Mouse (Mus musculus) liver, embryonic 12.5 days (tissue): ENCODE measurements around the gene Lyrm4. TPM values are rescaled to one million over a fixed set of nuclear protein-coding genes. Genes with fewer than 3 reads are reported as not detected.
A peak's percentile ranks its signal among the peaks of the same experiment; 100 is the strongest.

Source experiments
- ATAC-seq: fragments of 200-750 bp; cut with Nextera tagmentation; 2 replicates; pipeline ENCODE4 v1.8.0; 2017; ENCODE audit warnings: moderate number of reproducible peaks, mild to moderate bottlenecking, moderate library complexity
- H3K27ac ChIP-seq: fragments of 300-500 bp; sonication (generic); 2 replicates; pipeline ENCODE4 v1.5.1; 2016; ENCODE audit warnings: mild to moderate bottlenecking
- H3K27me3 ChIP-seq: fragments of 300-500 bp; sonication (generic); replicated peaks from 2 replicates; pipeline ENCODE4 v1.6.1; 2016; ENCODE audit warnings: mild to moderate bottlenecking, moderate library complexity
- H3K36me3 ChIP-seq: fragments of 300-500 bp; sonication (generic); 2 replicates; pipeline ENCODE4 v1.6.1; 2016; ENCODE audit warnings: mild to moderate bottlenecking, moderate library complexity
- H3K4me1 ChIP-seq: fragments of 300-500 bp; sonication (generic); 2 replicates; pipeline ENCODE4 v1.6.1; 2016
- H3K4me2 ChIP-seq: fragments of 300-500 bp; sonication (generic); 2 replicates; pipeline ENCODE4 v1.6.1; 2016; ENCODE audit warnings: mild to moderate bottlenecking, moderate library complexity
- H3K4me3 ChIP-seq: fragments of 300-500 bp; sonication (generic); 2 replicates; pipeline ENCODE4 v1.5.1; 2016; ENCODE audit warnings: mild to moderate bottlenecking, moderate library complexity
- H3K9ac ChIP-seq: fragments of 300-500 bp; sonication (generic); 2 replicates; pipeline ENCODE4 v1.6.1; 2016; ENCODE audit warnings: mild to moderate bottlenecking, moderate library complexity
- H3K9me3 ChIP-seq: fragments of 300-500 bp; sonication (generic); replicated peaks from 2 replicates; pipeline ENCODE4 v1.6.1; 2016; ENCODE audit warnings: mild to moderate bottlenecking, moderate library complexity
- WGBS: fragments of 180-500 bp; shearing (Covaris S2); methylation state at CpG from one replicate; pipeline ENCODE4 v1.1.7; 2016; ENCODE audit not compliant: insufficient replicate concordance; 5-methylcytosine and 5-hydroxymethylcytosine counted together
- polyA plus RNA-seq: library from polyadenylated mRNA; unstranded; fragments of >200 nt; fragmentation: Nextera tagmentation; extraction: Ambion mirVana; gene quantifications from 2 replicates; pipeline ENCODE4 v1.2.1, GENCODE M21; 2016

The Lyrm4 gene
- polyA plus RNA-seq, 1 experiment from 2014 or later: 27.5 TPM

- ATAC-seq: no peak
- no peak overlapping the region for H3K4me2 ChIP-seq
Observed at GRCm38 (mm10) chr13:36131992-36132649, 14.8 kb upstream of the Lyrm4 start.

GRCm38 (mm10) chr13:36131401-36131800 lies 14.1 kb upstream of the Lyrm4 start:
- WGBS: 83% methylated on average over 5 of the region's 5 CpGs
- Histone ChIP-seq H3K27me3 (no peaks in the 10 kb centered on the region), H3K4me1 (peaks cover 16% of the 10 kb centered on the region), H3K27ac (no peak overlapping the region), H3K4me3 (no peak overlapping the region), H3K4me2 (no peak overlapping the region), H3K9ac (no peak overlapping the region), H3K36me3 (peaks cover 10% of the 10 kb centered on the region; the same call in 1 of the 2 replicates), H3K9me3 (no peaks in the 10 kb centered on the region)
- no peak for ATAC-seq

More at GRCm38 (mm10) chr13:36131992-36132649, 14.8 kb upstream of the Lyrm4 start:
- Histone ChIP-seq H3K9me3 (no peaks in the 10 kb centered on the region), H3K36me3 (peaks cover 7% of the 10 kb centered on the region; the same call in 1 of the 2 replicates), H3K27me3 (no peaks in the 10 kb centered on the region), H3K9ac (no peak overlapping the region), H3K27ac (no peak overlapping the region), H3K4me1 (peaks cover 16% of the 10 kb centered on the region), H3K4me3 (no peak overlapping the region)
- 69% methylated on average over 4 of the region's 5 CpGs for WGBS

GRCm38 (mm10) chr13:36129360-36130054 lies 12.2 kb upstream of the Lyrm4 start:
- WGBS: 80% methylated on average over 2 of the region's 2 CpGs
- no peaks in the 10 kb centered on the region for H3K9me3 ChIP-seq
- no peak for ATAC-seq
- no peak overlapping the region for H3K9ac ChIP-seq
- peaks cover 10% of the 10 kb centered on the region; the same call in 1 of the 2 replicates for H3K36me3 ChIP-seq
- H3K4me1 ChIP-seq: peaks cover 16% of the 10 kb centered on the region
- no peak overlapping the region for H3K4me2 ChIP-seq
- H3K27me3 ChIP-seq: no peaks in the 10 kb centered on the region
- no peak overlapping the region for H3K27ac ChIP-seq
- H3K4me3 ChIP-seq: no peak overlapping the region

DNA sequence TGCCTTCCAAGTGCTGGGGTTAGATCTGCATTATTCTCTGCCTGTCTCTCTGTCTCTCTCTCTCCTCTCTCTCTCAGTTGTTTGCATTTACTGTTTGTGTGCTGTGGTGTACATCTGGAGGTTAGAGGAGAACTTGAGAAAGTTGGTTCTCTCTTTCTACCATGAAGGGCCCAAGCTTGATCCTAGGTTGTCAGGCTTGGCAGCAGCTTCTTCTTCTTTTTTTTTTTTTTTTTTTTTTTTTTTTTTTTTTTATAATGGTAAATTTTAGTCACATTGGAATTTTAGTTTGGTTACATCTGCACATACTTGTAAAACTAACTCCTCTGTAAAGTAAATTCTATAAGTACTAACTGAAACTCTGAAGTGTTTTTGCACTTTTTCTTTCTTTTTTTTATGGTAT lies 3.3 kb upstream of the Lyrm4 start:
- Histone ChIP-seq H3K4me3 (no peak overlapping the region), H3K27me3 (no peaks in the 10 kb centered on the region), H3K9ac (no peak overlapping the region), H3K4me2 (no peak overlapping the region), H3K4me1 (peaks cover 34% of the 10 kb centered on the region), H3K36me3 (no peaks in the 10 kb centered on the region), H3K9me3 (no peaks in the 10 kb centered on the region), H3K27ac (no peak overlapping the region)
- ATAC-seq: no peak

DNA sequence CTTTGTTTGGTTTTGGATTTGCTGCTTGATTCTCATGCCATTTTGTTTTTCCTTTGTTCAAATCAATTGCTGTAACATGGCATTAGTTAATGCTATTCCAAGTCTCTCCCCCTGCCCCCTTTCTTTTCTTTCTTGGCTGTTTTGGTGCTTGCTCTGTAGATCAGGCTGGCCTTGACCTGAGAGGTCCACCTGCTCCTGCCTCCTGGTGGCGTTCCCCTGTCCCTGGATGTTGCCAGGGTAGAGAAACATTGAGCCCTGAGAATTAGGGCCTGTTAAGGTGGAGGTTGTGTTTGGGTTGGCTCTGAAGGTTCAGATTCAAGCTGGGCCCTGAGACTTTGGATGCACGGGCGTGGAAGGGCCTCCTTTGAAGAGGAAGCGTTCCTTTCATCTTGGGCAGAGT lies 2.4 kb upstream of the Lyrm4 start:
- H3K9ac ChIP-seq: no peak overlapping the region
- H3K4me2 ChIP-seq: no peak overlapping the region
- H3K27me3 ChIP-seq: no peaks in the 10 kb centered on the region
- no peak overlapping the region for H3K27ac ChIP-seq
- no peak for ATAC-seq
- 72% methylated on average over 4 of the region's 4 CpGs for WGBS
- no peak overlapping the region for H3K4me3 ChIP-seq
- H3K4me1 ChIP-seq: peaks cover 44% of the 10 kb centered on the region
- no peaks in the 10 kb centered on the region for H3K9me3 ChIP-seq
- no peaks in the 10 kb centered on the region for H3K36me3 ChIP-seq

DNA sequence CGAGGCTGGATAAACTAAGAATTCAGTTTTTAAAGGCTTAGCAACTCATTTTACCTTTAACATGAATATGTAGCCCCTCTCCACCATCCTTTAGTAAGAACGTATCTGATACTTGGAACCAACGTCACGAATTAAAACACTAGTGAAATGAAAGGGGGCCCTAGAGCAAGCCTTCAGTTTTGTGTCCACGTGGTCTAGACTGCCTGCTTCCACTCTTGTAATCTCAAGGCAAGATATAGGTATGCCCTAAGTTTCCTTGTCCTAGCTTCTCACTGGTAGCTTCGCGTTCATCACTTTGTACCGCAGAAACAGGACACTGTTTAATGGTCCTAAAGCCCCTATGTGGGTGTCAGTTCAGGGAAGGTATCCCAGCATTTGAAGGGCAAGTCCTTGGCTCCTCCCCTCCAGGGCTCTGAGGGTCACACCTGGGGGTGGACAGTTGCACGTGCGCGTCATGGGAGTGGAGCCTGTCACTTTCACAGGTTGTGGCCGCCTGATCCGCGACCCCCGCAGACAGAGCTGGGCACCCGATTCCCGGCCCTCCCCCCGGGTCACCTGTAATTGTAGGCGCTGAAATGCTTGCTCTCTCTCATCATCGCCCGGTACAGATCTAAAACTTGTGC lies 695 bp downstream of the Lyrm4 start:
- WGBS: 6% methylated on average over 21 of the region's 21 CpGs
- no peaks in the 10 kb centered on the region for H3K9me3 ChIP-seq
- H3K36me3 ChIP-seq: no peaks in the 10 kb centered on the region
- 0 out of 2 replicates have a peak, but pooled peaks have one; percentile 15 for ATAC-seq
- H3K9ac ChIP-seq: peak overlapping the region; percentile 78
- peaks cover 48% of the 10 kb centered on the region for H3K4me1 ChIP-seq
- peak overlapping the region; percentile 94 for H3K27ac ChIP-seq
- H3K27me3 ChIP-seq: no peaks in the 10 kb centered on the region
- peak overlapping the region; percentile 88 for H3K4me3 ChIP-seq
- H3K4me2 ChIP-seq: peak overlapping the region; percentile 88

DNA sequence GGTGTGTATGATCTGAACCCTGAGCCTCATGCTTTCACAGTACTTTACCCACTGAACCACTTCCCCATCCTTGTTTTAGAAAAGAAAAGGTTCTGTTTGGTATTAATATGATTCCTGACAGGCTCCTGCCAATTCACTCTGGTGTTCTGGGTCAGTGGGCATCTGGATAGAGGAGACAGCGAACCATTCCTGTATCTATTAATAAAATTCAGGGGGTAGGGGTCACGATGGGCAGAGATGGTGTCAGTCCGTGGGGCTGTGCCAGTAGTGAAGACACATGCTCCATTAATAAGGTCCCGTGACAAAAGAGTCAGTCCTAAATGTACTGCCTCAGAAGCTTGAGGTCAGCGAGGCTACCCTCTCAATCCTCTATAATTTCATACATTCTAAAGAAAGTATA lies 4.1 kb downstream of the Lyrm4 start:
- Histone ChIP-seq H3K4me1 (peaks cover 31% of the 10 kb centered on the region), H3K4me2 (no peak overlapping the region), H3K36me3 (peaks cover 6% of the 10 kb centered on the region; the same call in 1 of the 2 replicates), H3K9me3 (no peaks in the 10 kb centered on the region), H3K9ac (no peak overlapping the region), H3K27me3 (no peaks in the 10 kb centered on the region), H3K27ac (no peak overlapping the region), H3K4me3 (no peak overlapping the region)
- WGBS: 77% methylated on average over 5 of the region's 5 CpGs
- no peak for ATAC-seq

DNA sequence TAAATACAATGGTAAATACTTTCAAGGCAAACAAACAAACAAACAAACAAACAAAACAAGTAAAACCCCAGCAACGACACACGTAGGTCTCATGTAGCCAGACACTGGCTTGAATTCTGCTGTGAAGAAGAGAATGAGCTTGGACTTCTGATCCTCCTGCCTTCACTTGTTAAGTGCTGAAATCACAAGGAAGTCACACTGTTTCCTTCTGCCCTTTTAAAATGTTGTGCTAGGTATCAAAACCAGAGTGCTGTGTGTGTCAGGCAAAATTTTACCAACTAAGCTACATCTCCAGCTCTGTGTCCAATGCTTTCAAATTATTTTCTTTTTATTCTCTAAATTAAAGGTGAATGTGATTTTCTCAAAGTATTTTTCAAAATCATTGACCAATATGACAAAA lies 6.0 kb downstream of the Lyrm4 start:
- H3K27me3 ChIP-seq: no peaks in the 10 kb centered on the region
- H3K9ac ChIP-seq: no peak overlapping the region
- H3K4me2 ChIP-seq: no peak overlapping the region
- H3K4me3 ChIP-seq: no peak overlapping the region
- H3K9me3 ChIP-seq: no peaks in the 10 kb centered on the region
- H3K4me1 ChIP-seq: peaks cover 29% of the 10 kb centered on the region
- no peak for ATAC-seq
- H3K36me3 ChIP-seq: peaks cover 6% of the 10 kb centered on the region; the same call in 1 of the 2 replicates
- H3K27ac ChIP-seq: no peak overlapping the region
- 87% methylated on average over 2 of the region's 2 CpGs for WGBS

GRCm38 (mm10) chr13:36108528-36108927 lies 8.8 kb downstream of the Lyrm4 start:
- H3K4me2 ChIP-seq: no peak overlapping the region
- no peak overlapping the region for H3K9ac ChIP-seq
- H3K27me3 ChIP-seq: no peaks in the 10 kb centered on the region
- H3K9me3 ChIP-seq: no peaks in the 10 kb centered on the region
- no peak overlapping the region for H3K27ac ChIP-seq
- peaks cover 9% of the 10 kb centered on the region; the same call in 1 of the 2 replicates for H3K4me1 ChIP-seq
- ATAC-seq: no peak
- H3K36me3 ChIP-seq: peaks cover 6% of the 10 kb centered on the region; the same call in 1 of the 2 replicates
- 82% methylated on average over 4 of the region's 4 CpGs for WGBS
- no peak overlapping the region for H3K4me3 ChIP-seq

DNA sequence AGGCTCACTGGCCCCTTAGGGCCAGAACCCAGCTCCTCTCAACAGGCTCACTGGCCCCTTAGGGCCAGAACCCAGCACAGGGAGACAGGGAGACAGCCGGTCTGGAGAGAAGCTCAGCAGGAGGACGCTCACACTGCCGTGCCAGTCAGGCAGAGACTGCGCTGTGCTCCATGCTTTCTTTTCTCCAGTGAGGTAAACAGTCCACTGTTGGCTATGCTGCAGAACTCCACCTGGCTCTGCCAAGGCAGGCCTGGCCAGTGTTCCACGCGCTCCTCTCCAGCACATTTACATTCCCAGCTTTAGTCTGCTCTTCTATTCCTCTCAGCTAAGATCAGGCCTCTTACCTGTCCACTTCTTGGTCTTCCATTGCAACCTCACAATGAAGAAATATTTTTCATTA lies 11.7 kb downstream of the Lyrm4 start:
- 90% methylated on average over 6 of the region's 6 CpGs for WGBS
- no peak overlapping the region for H3K4me3 ChIP-seq

GRCm38 (mm10) chr13:36096684-36097383 lies 20.5 kb downstream of the Lyrm4 start:
- Histone ChIP-seq H3K36me3 (peaks cover 9% of the 10 kb centered on the region), H3K4me2 (peak overlapping the region; percentile 42), H3K4me1 (peaks cover 30% of the 10 kb centered on the region), H3K27ac (peak overlapping the region; percentile 84), H3K4me3 (no peak overlapping the region), H3K27me3 (no peaks in the 10 kb centered on the region), H3K9me3 (no peaks in the 10 kb centered on the region), H3K9ac (peak overlapping the region; percentile 40)
- peak; percentile 87 for ATAC-seq
- WGBS: 22% methylated on average over 5 of the region's 5 CpGs

More for the DNA sequence above, 11.7 kb downstream of the Lyrm4 start:
- no peak overlapping the region for H3K27ac ChIP-seq
- no peak for ATAC-seq
- peaks cover 9% of the 10 kb centered on the region for H3K4me1 ChIP-seq
- H3K9ac ChIP-seq: no peak overlapping the region
- no peak overlapping the region for H3K4me2 ChIP-seq
- H3K36me3 ChIP-seq: peaks cover 6% of the 10 kb centered on the region; the same call in 1 of the 2 replicates
- no peaks in the 10 kb centered on the region for H3K9me3 ChIP-seq
- H3K27me3 ChIP-seq: no peaks in the 10 kb centered on the region
